Mouse (Mus musculus): ENCODE data around the gene BC029722. TPM values are rescaled to one million over a fixed set of nuclear protein-coding genes. Genes with fewer than 3 reads are reported as not detected.
A peak's percentile ranks its signal among the peaks of the same experiment; 100 is the strongest.
"Not testable (repeated sequence)": the region's sequence is repeated elsewhere in the genome, so short reads cannot be mapped to it uniquely, and the experiment has no call there.

BC029722 gene
- polyA plus RNA-seq, 1 experiment: 32.2 TPM

DNA sequence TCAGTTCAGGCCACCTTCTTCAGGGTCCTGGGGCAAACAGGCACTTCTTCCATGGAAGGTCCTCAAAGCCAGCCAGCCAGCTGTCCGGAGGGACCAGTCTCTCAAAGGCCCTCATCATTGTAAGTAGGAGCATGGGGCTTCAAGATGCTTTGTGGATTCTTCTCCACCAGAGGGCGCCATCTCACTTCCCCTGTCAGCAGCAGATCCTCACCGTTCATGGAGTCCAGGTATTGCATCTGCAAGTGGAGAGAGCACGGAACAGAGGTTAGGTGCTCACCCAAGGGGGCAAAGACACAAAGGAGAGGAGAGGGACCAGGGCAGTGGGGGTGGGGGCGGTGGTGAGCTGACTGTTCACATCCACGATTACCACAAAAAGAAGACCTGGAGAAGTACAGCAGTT, 29.1 kb upstream of the BC029722 start:
- Histone ChIP-seq H3K4me2 (ENCODE audit: low read depth) (no peak overlapping the region), H3K79me2 (ENCODE audit: control insufficient read depth, insufficient read depth) (no peaks in the 10 kb centered on the region), H3ac (ENCODE audit: control insufficient read depth, insufficient read length) (no peak overlapping the region), H3K4me3 (no peak overlapping the region), H3K27me3 (ENCODE audit: control insufficient read depth, insufficient read depth, insufficient read length) (no peaks in the 10 kb centered on the region), H3K36me3 (ENCODE audit: control insufficient read depth, insufficient read depth) (peaks cover 18% of the 10 kb centered on the region)
- no peak for TF ChIP-seq MYOG (IDR thresholded peaks at IDR 0.05; ENCODE audit: control insufficient read depth in 1 of 3, insufficient read depth in 1 of 3, insufficient read length in 2 of 3, low read depth in 2 of 3)
- TF ChIP-seq SRF (IDR thresholded peaks at IDR 0.05; ENCODE audit: control insufficient read depth, insufficient read length, low read depth): no peak
- TF ChIP-seq USF1 (IDR thresholded peaks at IDR 0.05; ENCODE audit: low read depth): no peak
- TF ChIP-seq TCF12 (IDR thresholded peaks at IDR 0.05; ENCODE audit: insufficient read depth, poor library complexity, severe bottlenecking): no peak
- TF ChIP-seq CEBPB (IDR thresholded peaks at IDR 0.05; ENCODE audit: insufficient read depth, poor library complexity, severe bottlenecking): no peak
- no peak for TF ChIP-seq MYOD1 (IDR thresholded peaks at IDR 0.05; ENCODE audit: control insufficient read depth in 1 of 3, insufficient read length in 2 of 3, low read depth in 2 of 3)
- TF ChIP-seq POLR2AphosphoS2 (IDR thresholded peaks at IDR 0.05; ENCODE audit: insufficient read length, low read depth): no peak
- TF ChIP-seq POLR2A (IDR thresholded peaks at IDR 0.05; ENCODE audit: insufficient read length, low read depth): no peak
- no peak for TF ChIP-seq MAX (IDR thresholded peaks at IDR 0.05; ENCODE audit: low read depth)
- TF ChIP-seq TCF3 (IDR thresholded peaks at IDR 0.05; ENCODE audit: insufficient read length, low read depth): no peak
- TF ChIP-seq REST (IDR thresholded peaks at IDR 0.05; ENCODE audit: insufficient read depth, insufficient read length): no peak
- no peak for TF ChIP-seq E2F4 (IDR thresholded peaks at IDR 0.05; ENCODE audit: insufficient read depth)

DNA sequence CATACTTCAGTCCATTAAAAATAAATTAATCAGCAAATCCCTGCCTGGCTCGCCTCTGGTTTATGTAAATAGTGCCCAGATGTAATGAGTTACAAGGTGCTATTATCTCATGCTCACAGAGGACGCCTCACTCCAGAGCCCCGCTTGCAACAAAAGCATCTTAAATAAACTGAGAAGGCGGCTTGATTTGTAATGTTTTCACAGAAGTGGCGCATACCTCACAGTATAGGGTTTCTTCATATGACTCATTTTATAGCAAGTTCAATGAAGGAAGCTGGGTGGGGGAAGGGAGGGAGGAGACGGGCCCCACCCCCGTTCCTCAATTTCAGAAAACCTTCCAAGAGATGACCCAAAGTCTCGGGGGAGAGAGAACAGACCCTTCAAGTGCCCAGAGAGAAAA, 27.7 kb upstream of the BC029722 start:
- H3K36me3 ChIP-seq (ENCODE audit: control insufficient read depth, insufficient read depth): peaks cover 18% of the 10 kb centered on the region
- H3K79me2 ChIP-seq (ENCODE audit: control insufficient read depth, insufficient read depth): no peaks in the 10 kb centered on the region
- no peak overlapping the region for H3K4me3 ChIP-seq
- H3K4me2 ChIP-seq (ENCODE audit: low read depth): peak overlapping the region; percentile 24
- H3ac ChIP-seq (ENCODE audit: control insufficient read depth, insufficient read length): no peak overlapping the region
- H3K27me3 ChIP-seq (ENCODE audit: control insufficient read depth, insufficient read depth, insufficient read length): no peaks in the 10 kb centered on the region
- TF ChIP-seq MAX (IDR thresholded peaks at IDR 0.05; ENCODE audit: low read depth) (no peak), MYOG (IDR thresholded peaks at IDR 0.05; ENCODE audit: control insufficient read depth in 1 of 3, insufficient read depth in 1 of 3, insufficient read length in 2 of 3, low read depth in 2 of 3) (no peak), SRF (IDR thresholded peaks at IDR 0.05; ENCODE audit: control insufficient read depth, insufficient read length, low read depth) (no peak), MYOD1 (IDR thresholded peaks at IDR 0.05; ENCODE audit: control insufficient read depth in 1 of 3, insufficient read length in 2 of 3, low read depth in 2 of 3) (no peak), POLR2AphosphoS2 (IDR thresholded peaks at IDR 0.05; ENCODE audit: insufficient read length, low read depth) (no peak)

DNA sequence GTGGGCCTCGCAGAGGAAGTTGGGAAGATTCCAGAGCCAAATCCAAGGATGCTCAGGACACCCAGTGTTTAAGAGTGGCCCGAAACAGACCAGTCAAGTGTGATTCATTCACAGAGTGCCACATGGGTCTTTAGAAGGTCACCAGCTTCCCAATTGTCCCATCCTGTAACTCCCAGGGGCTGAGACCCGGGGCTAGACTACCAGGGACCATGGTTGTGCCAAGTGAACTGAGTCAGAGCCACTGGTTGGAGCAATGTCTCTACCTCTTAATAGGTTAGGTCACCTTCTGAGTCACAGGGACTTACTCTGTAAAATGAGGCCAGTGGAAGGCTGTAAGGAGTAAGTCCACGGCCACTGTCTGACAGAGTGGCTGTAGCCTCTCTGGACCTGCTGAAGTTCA, 19.7 kb upstream of the BC029722 start:
- Histone ChIP-seq H3K4me3 (no peak overlapping the region), H3ac (ENCODE audit: control insufficient read depth, insufficient read length) (no peak overlapping the region), H3K27me3 (ENCODE audit: control insufficient read depth, insufficient read depth, insufficient read length) (no peaks in the 10 kb centered on the region), H3K79me2 (ENCODE audit: control insufficient read depth, insufficient read depth) (no peaks in the 10 kb centered on the region), H3K4me2 (ENCODE audit: low read depth) (no peak overlapping the region), H3K36me3 (ENCODE audit: control insufficient read depth, insufficient read depth) (no peaks in the 10 kb centered on the region)
- TF ChIP-seq REST (IDR thresholded peaks at IDR 0.05; ENCODE audit: insufficient read depth, insufficient read length) (no peak), TCF3 (IDR thresholded peaks at IDR 0.05; ENCODE audit: insufficient read length, low read depth) (no peak), MYOG (IDR thresholded peaks at IDR 0.05; ENCODE audit: control insufficient read depth in 1 of 3, insufficient read depth in 1 of 3, insufficient read length in 2 of 3, low read depth in 2 of 3) (no peak), SRF (IDR thresholded peaks at IDR 0.05; ENCODE audit: control insufficient read depth, insufficient read length, low read depth) (no peak), POLR2AphosphoS2 (IDR thresholded peaks at IDR 0.05; ENCODE audit: insufficient read length, low read depth) (no peak), MAX (IDR thresholded peaks at IDR 0.05; ENCODE audit: low read depth) (no peak), E2F4 (IDR thresholded peaks at IDR 0.05; ENCODE audit: insufficient read depth) (no peak), MYOD1 (IDR thresholded peaks at IDR 0.05; ENCODE audit: control insufficient read depth in 1 of 3, insufficient read length in 2 of 3, low read depth in 2 of 3) (no peak), CEBPB (IDR thresholded peaks at IDR 0.05; ENCODE audit: insufficient read depth, poor library complexity, severe bottlenecking) (no peak), USF1 (IDR thresholded peaks at IDR 0.05; ENCODE audit: low read depth) (no peak), TCF12 (IDR thresholded peaks at IDR 0.05; ENCODE audit: insufficient read depth, poor library complexity, severe bottlenecking) (no peak), POLR2A (IDR thresholded peaks at IDR 0.05; ENCODE audit: insufficient read length, low read depth) (no peak)

DNA sequence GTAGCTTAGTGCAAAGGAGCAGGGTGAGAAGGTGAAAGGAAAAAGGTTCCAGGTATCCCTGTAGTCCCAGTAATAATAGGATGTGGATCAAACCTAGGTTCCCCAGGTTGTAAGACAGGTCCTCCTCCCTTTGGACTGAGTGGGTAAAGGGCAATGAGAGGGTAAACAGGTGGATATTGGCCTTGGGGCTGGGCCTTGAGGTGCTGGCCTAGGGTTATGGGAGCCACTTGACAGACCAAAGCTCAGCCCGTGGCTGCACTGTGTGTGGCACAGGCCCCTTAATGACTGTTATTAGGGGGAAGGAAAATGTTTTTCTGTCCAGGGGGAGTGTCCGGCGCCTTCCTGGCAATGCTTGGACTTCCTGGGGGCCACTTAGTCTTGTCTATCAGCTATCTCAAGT, 18.7 kb upstream of the BC029722 start:
- TF ChIP-seq MYOG (IDR thresholded peaks at IDR 0.05; ENCODE audit: control insufficient read depth in 1 of 3, insufficient read depth in 1 of 3, insufficient read length in 2 of 3, low read depth in 2 of 3) (no peak), SRF (IDR thresholded peaks at IDR 0.05; ENCODE audit: control insufficient read depth, insufficient read length, low read depth) (no peak), USF1 (IDR thresholded peaks at IDR 0.05; ENCODE audit: low read depth) (no peak), E2F4 (IDR thresholded peaks at IDR 0.05; ENCODE audit: insufficient read depth) (no peak), POLR2A (IDR thresholded peaks at IDR 0.05; ENCODE audit: insufficient read length, low read depth) (no peak), MYOD1 (IDR thresholded peaks at IDR 0.05; ENCODE audit: control insufficient read depth in 1 of 3, insufficient read length in 2 of 3, low read depth in 2 of 3) (no peak), TCF12 (IDR thresholded peaks at IDR 0.05; ENCODE audit: insufficient read depth, poor library complexity, severe bottlenecking) (no peak), CEBPB (IDR thresholded peaks at IDR 0.05; ENCODE audit: insufficient read depth, poor library complexity, severe bottlenecking) (no peak), TCF3 (IDR thresholded peaks at IDR 0.05; ENCODE audit: insufficient read length, low read depth) (no peak), REST (IDR thresholded peaks at IDR 0.05; ENCODE audit: insufficient read depth, insufficient read length) (no peak), POLR2AphosphoS2 (IDR thresholded peaks at IDR 0.05; ENCODE audit: insufficient read length, low read depth) (no peak), MAX (IDR thresholded peaks at IDR 0.05; ENCODE audit: low read depth) (no peak)
- H3K36me3 ChIP-seq (ENCODE audit: control insufficient read depth, insufficient read depth): no peaks in the 10 kb centered on the region
- H3K27me3 ChIP-seq (ENCODE audit: control insufficient read depth, insufficient read depth, insufficient read length): no peaks in the 10 kb centered on the region
- no peak overlapping the region for H3ac ChIP-seq (ENCODE audit: control insufficient read depth, insufficient read length)
- H3K4me3 ChIP-seq: no peak overlapping the region
- H3K79me2 ChIP-seq (ENCODE audit: control insufficient read depth, insufficient read depth): no peaks in the 10 kb centered on the region
- H3K4me2 ChIP-seq (ENCODE audit: low read depth): no peak overlapping the region

DNA sequence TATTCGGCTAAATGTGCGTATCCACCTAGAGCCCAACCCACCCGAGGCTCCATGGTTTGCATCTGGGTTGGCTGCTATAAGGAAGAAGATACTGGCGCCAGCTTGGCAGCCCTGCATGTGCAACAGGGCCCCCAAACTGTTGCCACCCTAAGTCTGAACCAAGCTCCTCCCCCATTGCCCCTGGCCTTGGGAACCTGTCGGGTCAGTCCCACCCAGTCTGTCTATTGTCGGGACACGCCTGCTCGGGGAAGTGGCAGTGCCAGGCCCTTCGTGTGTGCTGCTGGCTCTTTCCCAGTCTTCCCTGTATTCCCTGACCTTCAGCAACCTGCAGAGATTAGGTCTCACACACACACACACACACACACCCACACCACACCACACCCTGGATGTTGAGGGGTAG, 15.5 kb upstream of the BC029722 start, which contains the start of gene Fam83c:
Gene Fam83c (minus strand): TSS at position 123 of the 400 bp plus-strand sequence.
- TF ChIP-seq E2F4 (IDR thresholded peaks at IDR 0.05; ENCODE audit: insufficient read depth) (no peak), POLR2AphosphoS2 (IDR thresholded peaks at IDR 0.05; ENCODE audit: insufficient read length, low read depth) (no peak)
- Histone ChIP-seq H3K4me3 (no peak within 1 kb of the TSS), H3K4me2 (ENCODE audit: low read depth) (no peak within 1 kb of the TSS), H3ac (ENCODE audit: control insufficient read depth, insufficient read length) (no peak within 1 kb of the TSS), H3K79me2 (ENCODE audit: control insufficient read depth, insufficient read depth) (no peaks in the 10 kb centered on the region), H3K27me3 (ENCODE audit: control insufficient read depth, insufficient read depth, insufficient read length) (no peaks in the 10 kb centered on the region), H3K36me3 (ENCODE audit: control insufficient read depth, insufficient read depth) (no peaks in the 10 kb centered on the region)

DNA sequence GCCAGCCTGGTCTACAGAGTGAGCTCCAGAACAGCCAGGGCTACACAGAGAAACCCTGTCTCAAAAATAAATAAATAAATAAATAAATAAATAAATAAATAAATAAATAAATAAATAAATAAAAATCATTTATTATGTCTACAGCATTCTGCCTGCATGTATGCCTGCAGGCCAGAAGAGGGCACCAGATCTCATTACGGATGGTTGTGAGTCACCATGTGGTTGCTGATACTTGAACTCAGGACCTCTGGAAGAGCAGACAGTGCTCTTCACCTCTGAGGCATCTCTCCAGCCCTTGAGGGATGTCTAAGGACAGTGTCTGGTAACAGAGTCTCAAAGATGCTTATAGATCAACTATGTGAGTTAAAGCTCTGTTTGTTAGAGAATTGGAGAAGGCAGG, 12.9 kb upstream of the BC029722 start:
- H3K27me3 ChIP-seq (ENCODE audit: control insufficient read depth, insufficient read depth, insufficient read length); H3K4me3 ChIP-seq; H3K36me3 ChIP-seq (ENCODE audit: control insufficient read depth, insufficient read depth); H3K4me2 ChIP-seq (ENCODE audit: low read depth); H3K79me2 ChIP-seq (ENCODE audit: control insufficient read depth, insufficient read depth); H3ac ChIP-seq (ENCODE audit: control insufficient read depth, insufficient read length): not testable (repeated sequence)
